Comparison of ENCODE assay signal across 8 mouse cellular contexts in the genomic region with DNA sequence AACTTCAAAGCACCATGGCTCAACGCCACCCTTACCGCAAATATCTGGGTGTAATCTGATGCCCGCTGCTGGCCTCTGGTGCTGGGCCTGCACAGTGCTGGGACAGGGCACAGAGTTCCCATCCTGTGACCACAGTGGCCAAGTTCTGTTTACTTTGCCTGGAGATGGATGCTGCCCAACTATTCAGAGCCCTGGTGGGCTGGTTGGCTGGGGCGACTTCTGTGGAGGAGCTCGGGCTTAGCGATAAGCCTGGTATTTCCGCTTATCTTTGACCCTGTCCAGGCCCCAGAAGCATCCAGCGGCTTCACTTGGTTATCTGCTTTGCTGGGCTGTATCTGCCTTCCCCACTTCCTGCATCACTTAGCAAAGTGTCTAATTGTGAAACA. TPM values are rescaled to one million over a fixed set of nuclear protein-coding genes. Genes with fewer than 3 reads are reported as not detected.
DNase-seq lines count a peak whose midpoint lies in the region; ATAC-seq lines count a peak whose summit lies in the region.

No protein-coding gene starts in this region.

- no peaks in the 10 kb centered on the region for H3K27me3 ChIP-seq in kidney, embryonic 14.5 days (ENCODE audit: control insufficient read depth, insufficient read depth, low read length)
- no peaks in the 10 kb centered on the region for H3K27me3 ChIP-seq in hindbrain, embryonic 14.5 days (ENCODE audit: control insufficient read depth, insufficient read depth, low read length)

- intact Hi-C loops in left cerebral cortex, postnatal 10 days (cut with DNase I), result no loop called here

- H3K4me1 ChIP-seq in kidney, embryonic 14.5 days (ENCODE audit: control insufficient read depth, insufficient read depth, low read length), result peaks cover 26% of the 10 kb centered on the region
- no peaks in the 10 kb centered on the region for H3K4me1 ChIP-seq in hindbrain, embryonic 14.5 days (replicated peaks; ENCODE audit: control insufficient read depth, insufficient read depth, low read length)

- WGBS in kidney, embryonic 14.5 days, result 61% methylated on average over 8 of the region's 8 CpGs
- 81% methylated on average over 8 of the region's 8 CpGs for WGBS in hindbrain, embryonic 14.5 days

- no peaks in the 10 kb centered on the region for H3K36me3 ChIP-seq in kidney, embryonic 14.5 days (ENCODE audit: control insufficient read depth, insufficient read depth, low read length)
- H3K36me3 ChIP-seq in hindbrain, embryonic 14.5 days (replicated peaks; ENCODE audit: control insufficient read depth, insufficient read depth), result no peaks in the 10 kb centered on the region

- H3K9ac ChIP-seq in kidney, embryonic 14.5 days (ENCODE audit: low read depth, low read length), result no peak overlapping the region
- no peak overlapping the region for H3K9ac ChIP-seq in hindbrain, embryonic 14.5 days

- H3K9me3 ChIP-seq in kidney, embryonic 14.5 days (ENCODE audit: control insufficient read depth, low read length), result no peaks in the 10 kb centered on the region
- H3K9me3 ChIP-seq in hindbrain, embryonic 14.5 days (ENCODE audit: control insufficient read depth, low read length), result no peaks in the 10 kb centered on the region

- no peak overlapping the region for H3K4me3 ChIP-seq in kidney, embryonic 14.5 days (ENCODE audit: low read length)
- no peak overlapping the region for H3K4me3 ChIP-seq in hindbrain, embryonic 14.5 days (replicated peaks; ENCODE audit: low read length)

- DNase-seq in embryo, embryonic 9.5 days (ENCODE audit: extremely low spot score), result peak; percentile 17
- DNase-seq in embryo, embryonic 11 days, result no peak
- peak; percentile 55 for DNase-seq in lung, postnatal 10 days
- DNase-seq in thymus, postnatal 10 days (ENCODE audit: low spot score in 2 of 2), result no peak
- no peak for DNase-seq in hindbrain, embryonic 14.5 days (ENCODE audit: low spot score)
- no peak for DNase-seq in left cerebral cortex, postnatal 10 days (ENCODE audit: extremely low spot score in 1 of 2, low spot score in 2 of 2)

- H3K4me2 ChIP-seq in kidney, embryonic 14.5 days (replicated peaks; ENCODE audit: low read depth, low read length), result no peak overlapping the region
- no peak overlapping the region for H3K4me2 ChIP-seq in hindbrain, embryonic 14.5 days (replicated peaks)

- peak; percentile 78 for ATAC-seq in granulocyte monocyte progenitor cell, adult 5-6 weeks (replicated peaks; ENCODE audit: poor library complexity, severe bottlenecking)
- ATAC-seq in kidney, embryonic 14.5 days (ENCODE audit: low FRiP score, low TSS enrichment), result peak; percentile 60; the same call in 1 of the 2 replicates
- no peak for ATAC-seq in hindbrain, embryonic 14.5 days (ENCODE audit: low FRiP score)

- peak overlapping the region; percentile 24; the same call in 1 of the 2 replicates for H3K27ac ChIP-seq in kidney, embryonic 14.5 days (ENCODE audit: low read depth, low read length)
- no peak overlapping the region for H3K27ac ChIP-seq in hindbrain, embryonic 14.5 days

RNA-seq across cellular contexts. Expression of a gene that starts 5.3 kb away (rescaled TPM):
- total RNA-seq in granulocyte monocyte progenitor cell, adult 5-6 weeks (2014; fragmentation: Nextera tagmentation), result 0.60 and 1.4 TPM in 2 replicates
- 1.6 and 1.9 TPM in 2 replicates for total RNA-seq in granulocyte monocyte progenitor cell, adult 5-6 weeks (2017)
- polyA plus RNA-seq in kidney, embryonic 14.5 days (2014; fragmentation: Nextera tagmentation; extraction: Ambion mirVana), result 0.71 and 1.7 TPM in 2 replicates
- 0.25 and 0.27 TPM in 2 replicates for polyA plus RNA-seq in hindbrain, embryonic 14.5 days (2014; fragmentation: Nextera tagmentation; extraction: Ambion mirVana)
- total RNA-seq in left cerebral cortex, postnatal 10 days (2021), result 1 to 10 TPM in 1 of 2 experiments, under 1 TPM in 1; 0.49 to 2.4 TPM

RNA-seq across cellular contexts. Expression of a gene that starts 51.8 kb away (rescaled TPM):
- total RNA-seq in granulocyte monocyte progenitor cell, adult 5-6 weeks (2014; fragmentation: Nextera tagmentation), result 11.2 and 25.9 TPM in 2 replicates
- 38.7 and 52.3 TPM in 2 replicates for total RNA-seq in granulocyte monocyte progenitor cell, adult 5-6 weeks (2017)
- polyA plus RNA-seq in kidney, embryonic 14.5 days (2014; fragmentation: Nextera tagmentation; extraction: Ambion mirVana), result 42.9 and 44.8 TPM in 2 replicates
- 35.7 and 46.9 TPM in 2 replicates for polyA plus RNA-seq in hindbrain, embryonic 14.5 days (2014; fragmentation: Nextera tagmentation; extraction: Ambion mirVana)
- 10 to 100 TPM; 17.2 to 17.3 TPM for total RNA-seq in left cerebral cortex, postnatal 10 days (2021)

Comparison
In these comparisons a context has a peak if more than half of its experiments do, and no peak if none do; other contexts are left out.
1. DNase-seq: peak in embryo, embryonic 9.5 days (single experiment) and lung, postnatal 10 days (single experiment); none in embryo, embryonic 11 days (single experiment), thymus, postnatal 10 days (0 of 2), hindbrain, embryonic 14.5 days (single experiment) and left cerebral cortex, postnatal 10 days (0 of 2).